Mouse (Mus musculus) heart, postnatal 14 days (tissue): Measurements from ENCODE around the gene Kbtbd2. TPM values are rescaled to one million over a fixed set of nuclear protein-coding genes. Genes with fewer than 3 reads are reported as not detected.

Experiments used
- DNase-seq, 2 experiments: peaks; one replicate each; pipeline ENCODE4 v3.0.0; 2021 to 2022
- intact Hi-C: fragments of 180-260 bp; cut with DNase I; formaldehyde crosslinking; loops from one replicate; pipeline ENCODE4 v1.15.1; 2025
- long read RNA-seq, 2 experiments: library from polyadenylated mRNA; stranded (forward); transcript quantifications; one replicate each; pipeline ENCODE4 v2.0.0; 2021
- total RNA-seq, 2 experiments: library from RNA; stranded (reverse); gene quantifications; 2 replicates each; pipeline ENCODE4 v1.2.3; 2021

Gene Kbtbd2
- 10 to 100 TPM; 30.4 to 35.4 TPM for total RNA-seq
- long read RNA-seq, experiment 1, transcript Kbtbd2-202 (4 exons, 3,816 nt) = major isoform, 11 of 23 reads
- long read RNA-seq, experiment 1, partial matches to known transcripts = 6 of 23 reads
- long read RNA-seq, experiment 1, other reads (novel, unspliced or antisense) = 5 of 23 reads
- long read RNA-seq, experiment 2, transcript Kbtbd2-202 (4 exons, 3,816 nt) = major isoform, 10 of 18 reads
- long read RNA-seq, experiment 2, partial matches to known transcripts = 1 of 18 reads
- long read RNA-seq, experiment 2, other reads (novel, unspliced or antisense) = 3 of 18 reads

GRCm38 (mm10) chr6:56797311-56798151, at the start of gene Kbtbd2:
Gene Kbtbd2 (minus strand): TSS chr6:56797813.
- intact Hi-C loops = loop anchor here (5.0 kb wide), 1 partner anchor 80 kb away; no protein-coding TSS in a partner anchor
- peak; percentile 94 to 96 for DNase-seq

DNA sequence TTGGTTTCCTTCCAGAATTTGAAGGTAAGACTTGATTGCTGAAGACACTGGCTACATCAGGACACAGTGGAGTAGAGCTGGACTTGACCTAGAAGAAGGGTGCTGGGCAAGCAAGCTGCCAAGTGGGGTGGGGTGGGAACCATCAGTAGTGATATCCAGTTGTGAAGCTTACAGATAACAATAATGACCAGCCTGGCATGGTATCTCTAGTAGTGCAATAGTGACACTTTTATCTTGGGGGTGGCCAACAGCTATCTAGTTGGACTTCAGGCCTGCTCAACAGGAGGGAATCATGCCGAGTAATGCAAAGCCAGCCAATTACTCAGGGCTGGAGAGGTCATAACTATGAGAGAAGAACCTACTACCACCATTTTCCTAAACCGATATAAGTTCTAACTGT, 46.8 kb upstream of the Kbtbd2 start:
- no peak for DNase-seq
- intact Hi-C loops = no loop called here

GRCm38 (mm10) chr6:56843229-56843628, 45.6 kb upstream of the Kbtbd2 start:
- DNase-seq = no peak
- intact Hi-C loops = no loop called here

DNA sequence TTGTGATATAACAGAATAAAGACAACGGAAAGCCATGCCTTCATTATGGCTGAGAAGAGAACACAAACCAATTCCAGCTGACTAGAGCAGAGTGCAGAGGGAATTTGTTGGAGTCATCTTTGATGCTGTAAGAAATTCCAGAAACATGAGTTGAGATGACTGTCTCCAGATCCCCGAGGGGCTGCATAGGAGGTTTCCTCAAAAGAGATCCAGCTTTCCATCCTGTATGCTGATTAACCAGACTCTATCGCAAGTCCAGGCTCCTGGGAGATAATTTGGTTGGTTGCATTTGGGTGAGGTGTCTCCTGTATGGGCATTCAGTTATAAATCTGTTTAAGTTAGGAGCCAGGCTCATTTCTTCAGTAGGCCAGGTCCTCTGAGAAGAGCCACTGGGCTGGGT, 40.0 kb upstream of the Kbtbd2 start:
- no peak for DNase-seq
- intact Hi-C loops = no loop called here

DNA sequence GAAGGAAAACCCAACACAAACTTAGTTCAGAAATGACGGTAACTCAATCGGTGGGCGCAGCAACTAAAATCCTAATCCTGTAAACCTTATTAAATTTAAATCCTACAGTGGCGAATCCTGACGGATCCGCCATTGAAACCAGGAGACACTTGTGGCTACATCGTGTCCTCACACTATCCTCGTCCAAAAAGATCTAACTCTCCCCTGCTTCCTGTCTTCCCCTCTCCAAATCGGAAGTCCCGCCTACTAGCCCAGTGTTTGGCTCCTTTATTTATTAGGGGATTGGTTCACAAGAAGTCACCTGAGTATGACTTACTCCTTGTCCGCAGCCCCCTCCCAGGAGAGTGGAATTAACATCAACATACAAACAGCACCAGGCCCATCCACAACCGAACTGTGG, 39.6 kb upstream of the Kbtbd2 start:
- DNase-seq = no peak
- intact Hi-C loops = no loop called here

GRCm38 (mm10) chr6:56835532-56835931, 37.9 kb upstream of the Kbtbd2 start:
- DNase-seq = no peak
- intact Hi-C loops = no loop called here

DNA sequence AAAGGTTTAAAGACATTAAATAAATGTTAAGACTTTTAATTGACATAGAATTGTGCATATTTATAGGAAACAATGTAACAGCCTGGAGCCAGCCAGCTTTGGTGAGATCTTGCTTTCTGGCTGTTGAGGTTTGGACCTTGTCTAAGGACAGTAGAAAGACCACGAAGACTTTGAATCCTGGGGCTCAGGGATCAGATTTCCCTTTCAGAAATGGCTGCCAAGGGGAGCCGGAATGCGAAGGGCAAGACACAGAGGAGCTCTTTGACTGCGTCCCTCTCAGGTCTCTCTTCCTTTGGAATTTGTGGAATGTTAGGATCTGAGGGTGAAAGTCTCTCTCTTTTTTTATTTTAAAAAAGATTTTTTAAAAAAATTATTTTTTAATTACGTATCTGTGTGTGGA, 37.2 kb upstream of the Kbtbd2 start:
- no peak for DNase-seq
- intact Hi-C loops = no loop called here

DNA sequence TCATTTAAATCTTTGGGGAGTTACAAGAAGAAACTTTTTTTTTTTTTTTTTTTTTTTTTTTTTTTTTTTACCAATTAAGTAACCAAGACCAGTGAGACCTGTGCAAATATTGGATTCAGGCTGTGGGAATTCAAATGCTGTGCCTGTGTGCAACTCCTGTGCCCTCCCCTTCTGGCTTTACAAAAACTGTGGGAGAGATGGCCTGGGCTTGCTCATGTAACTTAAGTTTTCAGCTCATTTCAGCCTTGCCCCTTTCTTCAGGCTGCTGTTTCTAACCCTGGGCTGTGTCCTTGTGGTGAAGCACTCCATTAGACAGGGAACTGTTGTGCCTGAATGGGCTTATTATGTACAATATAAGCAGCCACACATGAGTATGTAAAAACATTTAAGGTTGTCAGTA, 35.2 kb upstream of the Kbtbd2 start:
- intact Hi-C loops = no loop called here
- no peak for DNase-seq

DNA sequence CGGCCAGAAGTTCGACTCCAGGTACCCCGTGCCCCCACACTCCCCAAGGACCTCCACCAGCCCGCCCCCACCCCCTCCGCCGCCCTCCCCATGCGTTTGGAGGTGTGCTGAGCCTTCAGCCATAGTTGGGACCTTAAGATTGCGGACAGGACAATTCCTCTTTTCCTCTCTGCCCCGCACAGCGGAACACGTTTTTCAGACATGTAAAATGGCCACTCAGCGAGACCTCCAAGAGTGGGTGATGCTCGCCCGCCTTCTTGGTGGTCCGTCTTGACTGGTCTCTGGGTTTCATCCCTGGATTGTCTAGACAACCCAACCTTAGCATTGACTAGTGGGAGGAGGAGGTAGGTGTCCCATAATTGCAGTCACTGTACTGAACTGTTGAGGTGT, 34.8 kb upstream of the Kbtbd2 start:
- peak in 1 of 2 experiments; percentile 31 for DNase-seq
- intact Hi-C loops = no loop called here

GRCm38 (mm10) chr6:56831697-56832406, 34.2 kb upstream of the Kbtbd2 start, which contains the start of gene Fkbp9:
Gene Fkbp9 (plus strand): TSS chr6:56832059.
- intact Hi-C loops = no loop called here
- DNase-seq = peak; percentile 90 to 93

GRCm38 (mm10) chr6:56825657-56826056, 28.0 kb upstream of the Kbtbd2 start:
- intact Hi-C loops = no loop called here

GRCm38 (mm10) chr6:56819124-56819487, 21.5 kb upstream of the Kbtbd2 start:
- no peak for DNase-seq
- intact Hi-C loops = no loop called here

More at GRCm38 (mm10) chr6:56825657-56826056, 28.0 kb upstream of the Kbtbd2 start:
- DNase-seq = no peak

DNA sequence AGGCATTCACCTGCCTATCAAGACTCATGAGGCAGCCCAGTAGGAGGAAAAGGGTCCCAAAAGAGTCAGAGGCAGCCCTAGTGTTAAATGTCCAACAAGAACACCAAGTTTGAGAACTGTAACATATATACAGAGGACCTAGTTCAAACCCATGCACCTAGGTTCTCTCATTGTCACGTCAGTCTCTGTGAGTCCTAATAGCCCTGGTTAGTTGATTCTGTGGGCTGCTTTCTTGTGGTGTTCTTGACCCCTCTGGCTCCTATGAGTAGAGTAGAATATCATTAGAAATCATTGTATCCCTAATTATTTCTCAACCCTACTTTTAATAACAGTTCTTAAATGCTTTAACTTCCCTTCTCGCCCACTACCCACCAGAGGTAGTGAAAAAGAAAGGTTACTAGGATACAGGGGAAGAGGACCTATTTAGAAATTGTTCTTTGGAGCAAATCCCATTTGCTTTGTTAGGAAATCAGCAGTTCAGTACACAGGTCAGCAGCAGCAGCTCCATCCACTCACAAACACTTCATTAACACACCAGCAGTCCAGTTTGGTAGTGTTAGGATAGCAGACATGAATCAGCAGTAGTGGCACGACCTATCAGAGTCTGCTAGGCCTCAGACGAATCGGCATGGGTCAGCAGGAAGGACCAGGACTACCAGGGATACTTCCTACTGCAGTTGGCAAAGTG, 21.0 kb upstream of the Kbtbd2 start:
- DNase-seq = no peak
- intact Hi-C loops = no loop called here

DNA sequence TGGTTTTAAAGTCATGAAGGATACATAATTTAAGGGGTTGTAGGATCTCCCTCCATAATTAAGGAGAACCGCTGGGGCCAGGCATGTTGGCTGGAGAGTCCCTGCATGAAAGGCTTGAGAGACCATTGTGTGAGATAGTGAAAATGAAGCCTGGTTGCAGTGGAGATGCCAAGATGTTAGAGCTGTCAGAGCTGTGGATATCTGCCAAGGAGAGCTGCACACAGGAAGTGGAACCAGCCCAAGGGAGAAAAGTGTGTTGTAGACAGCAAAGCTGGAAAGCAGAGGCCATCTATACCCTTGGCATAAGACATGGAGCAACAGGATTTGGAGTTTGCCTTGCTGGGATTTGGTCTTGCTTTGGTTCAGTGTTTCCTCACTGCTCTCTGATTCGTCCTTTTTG, 15.7 kb upstream of the Kbtbd2 start:
- no peak for DNase-seq
- intact Hi-C loops = no loop called here

DNA sequence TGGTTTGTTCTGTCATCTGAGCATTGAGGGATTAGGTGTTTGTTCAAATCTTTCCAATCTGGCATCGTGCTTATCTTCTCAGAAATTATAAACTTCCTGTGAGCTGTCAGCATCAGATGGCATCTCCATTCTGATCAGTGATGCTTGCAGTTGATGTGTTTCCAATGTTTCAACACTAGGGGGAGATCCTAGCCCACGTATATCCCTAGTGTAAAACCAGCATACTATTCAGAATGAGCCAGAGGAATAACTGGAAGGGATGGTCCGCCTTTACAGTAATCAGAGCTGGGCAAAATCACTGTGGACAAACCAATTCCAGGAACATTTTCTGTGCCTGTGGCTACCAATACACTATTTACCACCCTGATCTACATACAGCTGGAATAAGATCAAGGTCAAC, 11.0 kb upstream of the Kbtbd2 start:
- intact Hi-C loops = loop anchor here (1.0 to 5.0 kb wide), 3 partner anchors 101 to 762 kb away; partner anchors contain the start of gene Vmn1r9
- DNase-seq = peak; percentile 17 to 53

GRCm38 (mm10) chr6:56806195-56806594, 8.6 kb upstream of the Kbtbd2 start:
- no peak for DNase-seq
- intact Hi-C loops = loop anchor here (5.0 kb wide), 1 partner anchor 261 kb away; the partner anchor contains the start of gene Vmn1r9

DNA sequence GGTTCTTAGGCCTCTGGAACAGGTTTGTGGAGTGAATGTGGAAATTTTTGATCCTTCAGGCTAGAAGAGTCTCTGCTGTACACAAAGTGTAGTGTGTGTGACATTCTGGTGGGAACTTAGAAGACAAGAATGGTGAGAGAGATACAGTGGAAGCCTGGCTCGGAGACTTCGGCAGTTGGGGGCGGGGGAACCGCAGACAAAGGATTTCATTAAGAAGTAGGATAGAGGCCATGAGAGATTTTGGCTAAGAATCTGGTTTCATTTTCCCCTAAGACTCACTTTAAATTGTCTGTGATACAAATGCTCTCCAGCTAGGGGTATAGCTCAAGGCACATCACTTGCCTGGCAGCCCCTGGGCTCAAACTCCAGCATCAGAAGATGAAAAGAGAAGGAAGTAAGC, 7.4 kb upstream of the Kbtbd2 start:
- no peak for DNase-seq
- intact Hi-C loops = loop anchor here (5.0 kb wide), 1 partner anchor 262 kb away; the partner anchor contains the start of gene Vmn1r9

DNA sequence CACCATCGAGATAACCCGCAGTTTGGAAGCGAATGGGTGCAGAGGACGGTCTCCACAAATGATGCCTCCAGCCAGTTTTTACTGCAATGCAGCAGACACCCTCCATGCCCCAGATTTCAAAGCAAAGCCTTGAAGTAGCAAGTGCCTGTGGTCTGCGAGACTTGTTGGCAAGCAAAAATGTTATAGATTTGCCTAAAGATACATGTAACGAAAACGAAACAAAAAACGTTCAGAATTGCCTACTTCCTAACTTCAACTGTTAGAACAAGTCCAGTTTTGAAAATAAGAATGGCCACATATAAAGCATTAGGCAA, 496 bp upstream of the Kbtbd2 start:
- DNase-seq = no peak
- intact Hi-C loops = loop anchor here (5.0 kb wide), 1 partner anchor 81 kb away; no protein-coding TSS in a partner anchor

DNA sequence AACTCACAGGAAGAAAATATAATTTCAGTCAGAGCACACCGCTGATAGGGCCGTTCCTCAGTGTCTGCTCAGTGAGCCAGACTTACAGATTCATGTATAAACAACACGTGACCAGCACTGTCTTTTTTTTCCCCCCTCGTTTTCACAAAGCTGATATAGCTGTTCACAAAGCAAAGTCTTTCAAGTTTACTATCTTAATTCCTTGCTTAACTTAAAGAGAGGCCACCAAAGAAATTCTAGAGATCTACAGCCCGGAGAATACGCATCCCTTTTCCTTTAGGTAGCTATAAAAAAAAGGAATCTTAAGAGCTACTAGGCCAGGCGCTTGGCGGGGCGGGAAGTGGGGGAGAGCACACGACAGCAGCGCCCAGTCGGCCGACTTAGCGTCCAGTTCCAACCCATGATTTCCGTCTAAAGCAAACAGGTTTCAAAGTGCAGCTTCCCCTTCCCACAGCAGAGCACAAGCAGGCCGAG, 908 bp downstream of the Kbtbd2 start:
- DNase-seq = peak; percentile 47 to 51

GRCm38 (mm10) chr6:56796232-56796631, 1.4 kb downstream of the Kbtbd2 start:
- no peak for DNase-seq
- intact Hi-C loops = loop anchor here (5.0 kb wide), 1 partner anchor 79 kb away; no protein-coding TSS in a partner anchor

More for the DNA sequence above, 908 bp downstream of the Kbtbd2 start:
- intact Hi-C loops = loop anchor here (5.0 kb wide), 1 partner anchor 79 kb away; no protein-coding TSS in a partner anchor
